Mouse (Mus musculus) MEL-GATA-1-ER (cell line): ENCODE results near the gene Ctdsp1.

Experiments used
- DNase-seq: peaks from one replicate; pipeline ENCODE4 v3.0.0-alpha.2; 2012; ENCODE audit warnings: low read depth; ENCODE audit errors: extremely low read depth

The Ctdsp1 gene

GRCm38 (mm10) chr1:74390924-74391748 lies at the start of gene Ctdsp1:
Ctdsp1 (plus strand) TSS chr1:74391509.
- no peak for DNase-seq

DNA sequence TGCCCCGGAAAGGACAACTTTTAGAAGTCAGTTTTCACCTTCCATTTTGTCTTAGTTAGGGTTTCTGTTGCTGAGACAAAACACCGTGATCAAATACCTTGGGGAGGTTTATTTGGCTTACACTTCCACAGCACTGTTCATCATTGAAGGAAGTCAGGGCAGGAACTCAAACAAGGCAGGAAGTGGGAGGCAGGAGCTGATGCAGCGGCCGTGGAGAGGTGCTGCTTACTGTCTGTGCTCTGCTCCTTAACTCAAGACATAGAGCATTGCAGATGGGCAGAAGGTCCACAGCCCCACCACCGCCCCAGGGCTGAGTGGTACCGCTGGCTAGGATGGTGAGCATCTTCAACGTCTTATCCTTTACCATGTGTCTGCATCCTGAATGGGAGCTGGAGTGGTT lies 49.4 kb upstream of the Ctdsp1 start:
- no peak for DNase-seq

- DNase-seq: no peak
Observed at GRCm38 (mm10) chr1:74342308-74342707, 49.0 kb upstream of the Ctdsp1 start.

DNA sequence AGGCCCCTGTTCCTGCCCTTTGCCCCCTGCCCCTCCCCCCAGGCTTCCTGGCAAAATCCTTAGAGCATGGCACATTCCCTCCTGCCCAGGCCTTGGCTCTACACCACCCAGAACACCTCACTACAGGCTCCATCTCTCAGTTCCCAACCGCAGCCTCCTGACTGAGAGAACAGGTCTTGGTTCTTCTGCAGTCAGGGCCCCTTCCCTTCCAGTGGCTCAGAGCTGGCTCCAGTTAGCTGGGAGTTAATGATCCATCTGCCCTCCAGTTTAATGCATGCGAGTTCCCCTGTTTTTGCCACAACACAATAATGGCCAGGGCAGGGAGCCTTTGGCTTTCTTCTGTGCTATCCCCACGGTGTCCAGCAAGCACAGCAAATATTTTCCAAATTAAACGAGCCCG lies 48.1 kb upstream of the Ctdsp1 start:
- DNase-seq: no peak

DNA sequence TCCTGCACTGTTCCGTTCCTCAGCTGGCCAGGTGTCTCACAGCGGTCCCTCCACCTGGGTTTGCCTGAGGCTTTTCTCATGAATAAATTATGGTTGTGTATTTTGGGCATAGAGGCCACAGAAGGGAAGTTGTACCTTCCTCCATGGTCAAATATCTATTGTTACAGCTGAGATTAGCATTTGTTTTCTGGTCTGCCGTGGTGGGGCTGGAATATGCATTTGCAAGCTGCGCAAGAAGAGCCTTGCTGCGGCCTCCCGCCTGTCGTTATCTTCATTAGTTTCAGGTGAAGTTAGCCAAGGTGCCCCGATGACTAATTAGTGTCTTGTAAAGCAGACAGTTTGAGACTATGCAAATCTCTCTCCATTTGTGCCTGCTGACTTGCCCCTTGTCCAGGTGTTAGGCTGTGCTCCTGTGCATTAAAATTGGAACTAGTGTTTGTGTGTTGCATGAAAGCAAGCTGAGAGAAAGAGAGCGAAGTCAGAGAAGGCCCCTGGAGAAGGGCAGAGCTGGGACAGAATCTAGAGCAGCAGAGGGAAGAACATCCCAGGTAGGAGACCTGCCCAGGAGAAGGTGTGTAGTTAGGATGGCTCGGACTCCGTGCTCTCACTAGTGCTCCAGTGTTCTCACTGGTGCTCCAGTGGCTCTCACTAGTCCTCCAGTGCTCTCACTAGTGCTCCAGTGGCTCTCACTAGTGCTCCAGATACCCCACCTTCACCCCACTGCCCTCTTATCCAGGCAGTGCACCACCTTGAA lies 47.0 kb upstream of the Ctdsp1 start:
- no peak for DNase-seq

- DNase-seq: no peak
Observed at GRCm38 (mm10) chr1:74351185-74351769, 40.0 kb upstream of the Ctdsp1 start.

- no peak for DNase-seq
Observed at GRCm38 (mm10) chr1:74352532-74353096, 38.7 kb upstream of the Ctdsp1 start.

- no peak for DNase-seq
Observed at GRCm38 (mm10) chr1:74353453-74354229, 37.7 kb upstream of the Ctdsp1 start.

- DNase-seq: no peak
Observed at GRCm38 (mm10) chr1:74357531-74357930, 33.8 kb upstream of the Ctdsp1 start.

DNA sequence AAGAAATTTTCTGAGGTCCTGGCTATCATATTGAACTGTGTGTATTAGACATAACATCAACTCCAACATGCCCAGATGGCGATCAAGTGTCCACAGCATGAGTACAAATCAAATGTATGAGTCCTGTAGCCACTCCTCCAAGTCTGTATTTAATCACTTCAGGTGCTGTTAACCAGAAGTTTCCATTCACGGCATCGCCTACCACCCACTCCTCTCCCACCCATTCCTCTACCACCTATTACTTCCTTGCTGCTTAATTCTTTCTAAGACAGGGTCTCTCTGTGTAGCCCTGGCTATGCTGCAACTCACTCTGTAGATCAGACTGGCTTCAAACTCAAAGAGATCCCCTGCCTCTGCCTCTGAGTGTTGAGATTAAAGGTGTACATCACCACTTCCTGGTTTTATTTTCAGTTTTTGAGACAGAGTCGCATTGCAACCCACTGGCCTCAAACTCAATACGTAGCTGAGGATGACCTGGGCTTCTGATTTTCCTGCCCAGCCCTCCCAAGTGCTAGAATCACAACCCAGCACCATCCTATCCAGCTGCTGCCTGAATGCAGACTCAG lies 31.3 kb upstream of the Ctdsp1 start:
- DNase-seq: no peak

DNA sequence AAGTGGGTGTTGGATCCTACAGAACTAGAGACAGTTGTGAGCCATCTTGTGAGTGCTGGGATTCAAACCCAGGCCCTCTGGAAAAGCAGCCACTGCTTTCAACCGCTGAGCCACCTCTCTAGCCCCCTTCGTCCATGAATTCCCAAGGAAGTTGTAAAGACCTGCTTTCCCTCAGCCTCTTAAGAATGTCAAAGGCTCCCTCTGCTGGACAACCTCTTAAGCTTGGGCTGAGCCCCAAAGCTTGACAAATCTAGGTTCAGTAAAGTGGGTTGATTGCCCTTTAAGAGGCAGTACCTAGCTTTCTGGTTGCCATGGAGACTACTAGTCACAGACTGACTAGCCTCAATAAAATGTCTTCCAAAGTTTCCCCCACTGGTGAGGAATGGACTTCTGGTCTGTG lies 29.5 kb upstream of the Ctdsp1 start, which contains the start of gene Catip:
Gene Catip, plus strand, starts transcription at position 297 of the 400 bp plus-strand sequence.
- peak; percentile 47 for DNase-seq

- no peak for DNase-seq
Observed at GRCm38 (mm10) chr1:74362325-74363229, 28.7 kb upstream of the Ctdsp1 start.

- DNase-seq: no peak
Observed at GRCm38 (mm10) chr1:74363437-74363836, 27.9 kb upstream of the Ctdsp1 start.

DNA sequence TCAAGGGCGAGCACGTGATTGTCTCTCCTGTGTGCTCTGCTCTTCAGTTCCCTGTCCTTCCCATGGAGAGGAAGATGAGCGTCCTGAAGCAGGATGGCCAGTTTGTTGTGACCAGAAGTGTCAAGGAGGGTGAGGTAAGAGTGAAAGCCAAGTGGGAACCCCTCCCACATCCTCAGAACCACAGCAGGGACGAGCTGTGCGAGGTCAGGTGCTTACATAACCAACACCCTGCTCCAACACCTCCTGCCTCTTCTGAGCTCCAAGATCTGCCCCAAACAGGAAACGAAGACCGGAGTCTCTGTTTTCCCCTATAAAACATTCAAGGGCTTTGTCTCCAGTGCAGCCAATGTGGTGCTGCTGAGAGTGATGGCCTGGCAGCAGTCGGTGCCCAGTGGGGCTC lies 27.0 kb upstream of the Ctdsp1 start:
- no peak for DNase-seq

- peak; percentile 73 for DNase-seq
Observed at GRCm38 (mm10) chr1:74367886-74368645, 23.2 kb upstream of the Ctdsp1 start.

DNA sequence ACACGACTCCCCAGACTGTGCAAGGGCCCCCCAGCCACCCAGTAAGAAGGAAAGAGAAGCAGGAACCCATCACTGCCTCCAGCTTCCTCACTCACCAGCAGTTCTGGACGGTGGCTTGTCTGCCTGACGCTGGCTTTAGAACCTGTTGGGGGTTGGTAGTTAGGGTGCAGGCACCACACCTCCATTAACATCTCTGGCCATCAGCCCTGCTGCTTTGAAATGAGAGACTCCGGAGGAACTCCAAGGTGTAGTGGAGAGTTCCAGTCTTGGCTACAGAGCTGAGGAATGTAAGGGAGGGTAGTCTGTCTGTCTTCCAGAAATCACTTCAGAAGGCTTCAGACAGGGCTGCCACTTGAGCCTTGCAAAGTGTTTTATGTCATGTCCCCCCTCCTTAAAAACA lies 21.3 kb upstream of the Ctdsp1 start:
- no peak for DNase-seq

- DNase-seq: no peak
Observed at GRCm38 (mm10) chr1:74373372-74373771, 17.9 kb upstream of the Ctdsp1 start.

DNA sequence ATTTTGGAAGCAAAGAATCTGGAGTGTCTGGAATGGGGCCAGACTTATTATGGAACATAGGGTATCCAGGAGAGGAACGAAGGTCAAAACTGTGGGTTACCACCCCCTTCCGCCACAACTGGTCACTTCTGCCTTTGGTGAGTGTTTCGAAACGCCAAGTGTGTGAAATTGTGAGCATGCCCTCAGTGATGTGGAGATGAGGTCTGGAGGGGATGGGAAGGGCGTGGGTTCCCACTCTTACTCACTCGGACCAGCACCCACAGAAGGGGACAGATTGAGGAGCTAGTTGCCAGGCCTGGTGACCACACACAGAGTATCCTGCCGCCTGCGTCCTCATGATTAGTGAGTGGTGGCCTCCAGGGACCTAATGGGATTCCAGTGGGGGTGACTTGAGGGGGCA lies 16.3 kb upstream of the Ctdsp1 start, which contains the start of gene Slc11a1:
Gene Slc11a1, plus strand, starts transcription at position 216 of the 400 bp plus-strand sequence.
- DNase-seq: no peak

GRCm38 (mm10) chr1:74375561-74375960 lies 15.7 kb upstream of the Ctdsp1 start:
- DNase-seq: no peak
